Mouse (Mus musculus): ENCODE measurements at regions not wholly inside any gene's neighbourhood (a gene's known extent, or its start where the extent isn't known, plus 50 kb on each side); places are given as distances from the start of the nearest gene placed in this dataset.

DNA sequence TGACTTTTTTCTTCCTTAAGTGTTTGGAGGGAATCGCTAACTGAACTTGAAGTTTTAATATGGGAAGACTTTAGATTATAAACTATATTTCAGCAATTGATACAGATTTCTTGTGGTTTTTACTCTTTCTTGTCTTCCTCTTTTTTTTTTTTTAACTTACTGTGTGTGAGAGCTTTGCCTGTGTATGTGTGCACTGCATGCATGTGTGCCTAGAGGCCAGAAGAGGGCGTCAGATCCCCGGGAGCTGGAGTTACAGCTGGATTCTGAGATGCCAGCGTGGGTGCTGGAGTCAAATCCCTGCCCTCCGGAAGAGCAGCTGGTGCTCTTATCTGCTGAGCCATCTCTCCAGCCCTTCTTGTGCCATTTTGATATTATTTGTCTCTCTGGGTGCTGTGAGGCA is 129.6 kb downstream of the Trim33 start:
- DNase-seq (ENCODE audit: low read depth in 3 of 3, low spot score in 3 of 3) (no peak), ATAC-seq (ENCODE audit: insufficient read depth) (no peak)
- Histone ChIP-seq H3K4me2 (ENCODE audit: low read depth) (no peak overlapping the region), H3K36me3 (replicated peaks; ENCODE audit: control insufficient read depth, insufficient read depth, low read depth) (no peaks in the 10 kb centered on the region), H3K27ac (no peak overlapping the region), H3K9me3 (ENCODE audit: control insufficient read depth, low read length) (no peaks in the 10 kb centered on the region), H3K27me3 (ENCODE audit: control insufficient read depth, insufficient read depth, low read length) (no peaks in the 10 kb centered on the region), H3K9ac (replicated peaks) (no peak overlapping the region), H3K4me3 (ENCODE audit: insufficient read depth in 1 of 2, low read depth in 2 of 2, low read length in 2 of 2) (no peak overlapping the region), H3K4me1 (replicated peaks; ENCODE audit: control insufficient read depth in 2 of 2, insufficient read depth in 2 of 2, low read length in 1 of 2) (no peaks in the 10 kb centered on the region)
- TF ChIP-seq EP300 (IDR thresholded peaks at IDR 0.05; ENCODE audit: low read depth) (no peak), CTCF (IDR thresholded peaks at IDR 0.05; ENCODE audit: low read depth) (no peak)
- 60% methylated on average over 5 of the region's 5 CpGs for WGBS (ENCODE audit: insufficient replicate concordance)

DNA sequence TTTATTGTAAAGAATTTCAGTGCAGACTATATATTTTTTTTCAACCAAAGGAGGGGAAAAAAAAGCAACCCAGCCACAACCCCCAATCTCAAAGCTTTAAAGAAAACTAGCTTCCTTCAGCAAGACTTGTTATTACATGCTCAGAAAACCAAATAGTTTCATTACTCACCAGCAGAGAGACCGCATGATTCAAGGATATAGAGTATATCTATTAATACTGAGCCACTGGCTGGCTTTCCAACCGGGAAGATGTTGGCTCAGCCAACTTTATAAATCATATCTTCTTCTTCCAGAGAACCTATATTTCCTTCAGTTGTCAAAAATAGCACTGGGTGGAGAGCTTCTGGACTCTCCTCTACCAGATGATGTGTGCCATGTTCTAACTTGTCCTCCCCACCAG is 133.2 kb downstream of the Trim33 start:
- Histone ChIP-seq H3K4me3 (ENCODE audit: insufficient read depth in 1 of 2, low read depth in 2 of 2, low read length in 2 of 2) (no peak overlapping the region), H3K27me3 (ENCODE audit: control insufficient read depth, insufficient read depth, low read length) (no peaks in the 10 kb centered on the region), H3K36me3 (replicated peaks; ENCODE audit: control insufficient read depth, insufficient read depth, low read depth) (no peaks in the 10 kb centered on the region), H3K9me3 (ENCODE audit: control insufficient read depth, low read length) (no peaks in the 10 kb centered on the region), H3K27ac (no peak overlapping the region), H3K4me1 (replicated peaks; ENCODE audit: control insufficient read depth in 2 of 2, insufficient read depth in 2 of 2, low read length in 1 of 2) (no peaks in the 10 kb centered on the region), H3K4me2 (ENCODE audit: low read depth) (no peak overlapping the region), H3K9ac (replicated peaks) (no peak overlapping the region)
- ATAC-seq (ENCODE audit: insufficient read depth) (no peak), DNase-seq (ENCODE audit: low read depth in 3 of 3, low spot score in 3 of 3) (no peak)
- WGBS (ENCODE audit: insufficient replicate concordance), result 57% methylated on average over 2 of the region's 2 CpGs
- TF ChIP-seq CTCF (IDR thresholded peaks at IDR 0.05; ENCODE audit: low read depth), result no peak
- no peak for TF ChIP-seq EP300 (IDR thresholded peaks at IDR 0.05; ENCODE audit: low read depth)

DNA sequence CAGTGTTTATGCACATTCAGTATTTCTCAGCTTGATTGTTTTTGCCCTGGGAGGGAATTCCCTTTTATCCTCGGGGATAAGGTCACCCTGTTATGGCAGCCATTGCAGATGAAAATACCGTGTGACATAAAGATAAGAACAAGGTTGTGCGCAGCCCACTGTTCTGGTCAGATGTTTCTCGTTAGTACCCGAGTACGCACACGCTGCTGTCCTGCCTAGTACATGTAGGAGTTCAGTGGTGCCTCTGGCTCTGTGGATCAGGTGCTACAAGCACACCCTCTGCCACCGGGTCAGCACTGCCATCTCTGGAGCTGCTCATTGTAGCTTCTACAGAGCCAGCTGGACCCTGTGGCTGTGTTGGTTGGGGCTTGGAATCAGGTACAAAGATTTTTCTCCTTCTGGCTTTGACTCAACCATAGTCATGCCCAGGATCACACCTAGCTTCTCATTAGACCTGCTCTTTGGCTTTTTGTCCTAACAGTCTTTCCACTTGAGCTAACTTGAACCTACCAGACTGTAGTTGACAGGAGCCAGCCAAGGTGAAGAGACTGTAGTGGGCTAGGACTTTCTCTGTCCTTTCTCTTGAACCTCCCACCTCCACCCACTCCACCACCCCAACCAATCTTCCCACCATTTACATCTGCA is 136.1 kb downstream of the Trim33 start:
- Histone ChIP-seq H3K4me1 (replicated peaks; ENCODE audit: control insufficient read depth in 2 of 2, insufficient read depth in 2 of 2, low read length in 1 of 2) (0 out of 4 replicates have a peak, but pooled peaks cover 0 to 2% of the 10 kb centered on the region in 2 experiments), H3K27me3 (ENCODE audit: control insufficient read depth, insufficient read depth, low read length) (no peaks in the 10 kb centered on the region), H3K27ac (no peak overlapping the region), H3K36me3 (replicated peaks; ENCODE audit: control insufficient read depth, insufficient read depth, low read depth) (no peaks in the 10 kb centered on the region), H3K4me2 (ENCODE audit: low read depth) (no peak overlapping the region), H3K9me3 (ENCODE audit: control insufficient read depth, low read length) (no peaks in the 10 kb centered on the region), H3K4me3 (ENCODE audit: insufficient read depth in 1 of 2, low read depth in 2 of 2, low read length in 2 of 2) (no peak overlapping the region), H3K9ac (replicated peaks) (no peak overlapping the region)
- WGBS (ENCODE audit: insufficient replicate concordance), result 65% methylated on average over 8 of the region's 8 CpGs
- ATAC-seq (ENCODE audit: insufficient read depth), result no peak
- no peak for TF ChIP-seq EP300 (IDR thresholded peaks at IDR 0.05; ENCODE audit: low read depth)
- TF ChIP-seq CTCF (IDR thresholded peaks at IDR 0.05; ENCODE audit: low read depth), result no peak
- no peak for DNase-seq (ENCODE audit: low read depth in 3 of 3, low spot score in 3 of 3)

DNA sequence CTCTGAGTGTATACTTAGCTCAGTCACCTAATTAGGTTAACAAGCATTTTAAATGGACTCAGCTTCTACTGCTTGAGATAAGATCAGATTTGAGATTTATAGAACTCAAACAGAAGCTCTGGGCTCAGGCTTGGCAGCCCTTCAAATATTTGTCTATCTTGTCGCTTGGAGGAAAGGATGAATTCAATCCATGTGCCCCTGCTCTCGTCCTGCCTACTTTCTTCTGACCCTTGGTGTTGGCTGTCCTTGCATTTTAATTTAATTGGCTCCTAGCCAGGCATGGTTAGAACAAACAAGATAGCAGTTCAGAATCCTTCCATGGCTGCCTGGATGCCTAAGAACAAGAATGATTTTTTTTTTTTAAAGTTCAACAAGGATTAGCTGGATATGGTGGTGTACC is 137.2 kb downstream of the Trim33 start:
- DNase-seq (ENCODE audit: low read depth in 3 of 3, low spot score in 3 of 3), result no peak
- H3K36me3 ChIP-seq (replicated peaks; ENCODE audit: control insufficient read depth, insufficient read depth, low read depth), result no peaks in the 10 kb centered on the region
- H3K9me3 ChIP-seq (ENCODE audit: control insufficient read depth, low read length), result no peaks in the 10 kb centered on the region
- no peaks in the 10 kb centered on the region for H3K27me3 ChIP-seq (ENCODE audit: control insufficient read depth, insufficient read depth, low read length)
- TF ChIP-seq EP300 (IDR thresholded peaks at IDR 0.05; ENCODE audit: low read depth), result no peak
- no peak for TF ChIP-seq CTCF (IDR thresholded peaks at IDR 0.05; ENCODE audit: low read depth)
- H3K4me2 ChIP-seq (ENCODE audit: low read depth), result no peak overlapping the region
- H3K4me3 ChIP-seq (ENCODE audit: insufficient read depth in 1 of 2, low read depth in 2 of 2, low read length in 2 of 2), result no peak overlapping the region
- WGBS (ENCODE audit: insufficient replicate concordance), result 48% methylated on average over 2 of the region's 2 CpGs
- H3K27ac ChIP-seq, result no peak overlapping the region
- no peak for ATAC-seq (ENCODE audit: insufficient read depth)
- 0 out of 4 replicates have a peak, but pooled peaks cover 0 to 2% of the 10 kb centered on the region in 2 experiments for H3K4me1 ChIP-seq (replicated peaks; ENCODE audit: control insufficient read depth in 2 of 2, insufficient read depth in 2 of 2, low read length in 1 of 2)
- no peak overlapping the region for H3K9ac ChIP-seq (replicated peaks)

DNA sequence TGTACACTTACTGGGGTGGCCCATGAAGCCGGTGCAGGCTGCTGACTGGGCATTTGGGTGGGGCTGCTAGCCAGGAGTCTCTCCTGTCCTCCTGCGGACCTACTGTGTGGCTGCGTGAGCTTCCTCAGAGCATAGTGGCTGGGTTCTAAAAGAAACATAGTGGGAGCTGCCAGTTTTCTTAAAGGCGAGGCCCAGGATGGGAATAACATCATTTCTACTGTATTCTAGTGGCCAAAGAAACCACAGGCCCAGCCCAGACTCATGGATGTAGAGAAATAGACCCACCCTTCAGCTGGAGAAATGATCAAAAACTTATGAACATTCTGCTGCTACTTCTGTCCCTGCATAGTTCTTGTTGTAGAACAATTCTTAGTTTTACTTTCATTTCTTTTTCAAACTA is 138.7 kb downstream of the Trim33 start:
- 73% methylated on average over 4 of the region's 4 CpGs for WGBS (ENCODE audit: insufficient replicate concordance)
- no peaks in the 10 kb centered on the region for H3K9me3 ChIP-seq (ENCODE audit: control insufficient read depth, low read length)
- ATAC-seq (ENCODE audit: insufficient read depth), result no peak
- DNase-seq (ENCODE audit: low read depth in 3 of 3, low spot score in 3 of 3), result no peak
- no peak overlapping the region for H3K4me2 ChIP-seq (ENCODE audit: low read depth)
- H3K27me3 ChIP-seq (ENCODE audit: control insufficient read depth, insufficient read depth, low read length), result no peaks in the 10 kb centered on the region
- no peak overlapping the region for H3K4me3 ChIP-seq (ENCODE audit: insufficient read depth in 1 of 2, low read depth in 2 of 2, low read length in 2 of 2)
- H3K36me3 ChIP-seq (replicated peaks; ENCODE audit: control insufficient read depth, insufficient read depth, low read depth), result no peaks in the 10 kb centered on the region
- 0 out of 4 replicates have a peak, but pooled peaks cover 0 to 2% of the 10 kb centered on the region in 2 experiments for H3K4me1 ChIP-seq (replicated peaks; ENCODE audit: control insufficient read depth in 2 of 2, insufficient read depth in 2 of 2, low read length in 1 of 2)
- H3K9ac ChIP-seq (replicated peaks), result no peak overlapping the region
- TF ChIP-seq CTCF (IDR thresholded peaks at IDR 0.05; ENCODE audit: low read depth) (no peak), EP300 (IDR thresholded peaks at IDR 0.05; ENCODE audit: low read depth) (no peak)
- H3K27ac ChIP-seq, result no peak overlapping the region
